Mouse (Mus musculus): ENCODE data around the gene Gm9573. TPM values are rescaled to one million over a fixed set of nuclear protein-coding genes. Genes with fewer than 3 reads are reported as not detected.

Gene Gm9573
- not detected for polyA plus RNA-seq (2017; shearing (Covaris generic))

DNA sequence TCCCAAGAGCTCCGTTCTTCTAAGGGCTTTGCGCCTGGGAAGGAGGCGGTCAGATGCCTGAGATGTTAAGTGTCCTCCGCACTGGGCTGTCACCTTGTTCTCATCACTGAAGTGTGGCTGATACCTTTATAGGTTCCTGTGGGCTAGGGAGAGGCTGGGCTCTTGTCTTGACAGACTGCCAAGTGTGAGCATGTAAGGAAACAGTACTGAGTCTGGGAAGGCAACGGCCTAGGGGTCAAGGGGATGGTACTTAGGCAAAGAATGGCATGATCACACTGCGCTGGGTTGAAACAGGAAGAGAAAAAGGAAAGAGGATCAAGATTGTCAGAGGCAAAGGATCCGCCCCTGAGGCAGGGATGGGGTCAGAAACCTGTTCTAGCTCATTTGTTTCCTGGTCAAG, at the start of gene Gm9573:
Gm9573 (minus strand) TSS at position 101 of the 400 bp plus-strand sequence.

DNA sequence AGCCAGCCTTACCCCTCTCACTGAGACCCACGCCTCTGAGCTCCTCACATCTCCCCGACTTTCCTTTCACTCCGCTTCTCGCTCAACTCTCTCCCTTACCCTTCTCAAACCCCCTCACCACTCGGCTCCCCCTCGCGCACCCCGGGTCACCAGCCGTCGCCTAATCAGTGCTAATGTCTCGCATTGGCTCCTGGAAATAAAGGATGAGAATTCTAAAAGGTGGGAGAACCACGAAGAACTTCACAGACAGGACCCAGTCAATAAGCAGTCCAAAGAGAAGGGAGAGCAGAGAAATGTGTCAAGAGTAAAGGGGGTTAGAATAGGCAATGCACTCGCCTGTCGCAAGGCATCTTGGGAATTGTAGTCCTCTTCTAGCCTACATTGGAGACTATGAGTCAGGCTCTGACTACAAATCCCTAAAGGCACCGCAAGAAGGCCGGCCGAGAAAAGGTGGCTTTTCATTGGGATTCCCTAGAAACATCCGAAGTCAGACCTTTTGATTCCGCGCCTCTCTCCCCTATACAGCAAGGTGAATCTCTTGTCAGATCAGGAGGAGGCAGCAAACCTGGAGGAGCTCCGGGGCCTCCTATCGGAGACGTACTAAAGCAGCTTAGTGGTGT, 47.1 kb upstream of the Gm9573 start, which contains the start of gene Gtf2h4:
Gtf2h4 (minus strand) TSS at position 324 of the 620 bp plus-strand sequence.

DNA sequence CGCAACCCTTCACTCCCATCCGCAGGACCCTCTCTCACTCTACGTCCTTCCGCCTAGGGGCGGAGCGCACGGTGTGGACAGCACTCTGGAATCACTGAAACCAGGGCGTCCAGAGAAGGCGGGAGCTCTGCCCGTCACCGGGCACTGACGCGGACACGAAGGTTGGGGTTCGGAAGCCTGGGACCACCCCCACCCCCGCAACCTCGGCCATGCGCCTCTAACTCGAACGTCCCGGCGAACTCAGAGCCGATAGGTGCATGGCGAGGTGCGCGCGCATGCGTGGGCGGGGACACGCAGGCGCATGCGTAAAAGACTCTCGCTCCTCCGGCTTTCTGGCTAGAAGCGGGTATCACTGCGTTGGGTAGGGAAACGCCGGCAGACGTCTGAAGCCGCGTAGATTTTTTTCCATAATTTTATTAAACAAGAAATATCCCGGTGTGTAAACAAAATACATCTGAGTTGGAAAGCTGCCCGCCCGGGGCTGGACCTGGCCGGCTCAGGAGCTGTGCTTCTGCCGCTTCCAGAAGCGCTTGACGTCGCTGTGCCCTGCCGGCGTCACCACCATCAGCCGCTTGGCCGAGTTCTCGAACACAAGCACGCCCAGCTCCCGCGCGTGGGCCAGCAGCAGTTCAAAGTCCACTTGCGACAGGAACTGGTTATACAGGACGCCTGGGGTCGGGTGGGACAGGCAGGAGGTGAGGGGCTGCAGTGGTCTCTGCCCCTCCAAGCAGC, 41.1 kb upstream of the Gm9573 start, which contains the start of gene Vars2:
Vars2 (minus strand) TSS at position 259 of the 732 bp plus-strand sequence.

DNA sequence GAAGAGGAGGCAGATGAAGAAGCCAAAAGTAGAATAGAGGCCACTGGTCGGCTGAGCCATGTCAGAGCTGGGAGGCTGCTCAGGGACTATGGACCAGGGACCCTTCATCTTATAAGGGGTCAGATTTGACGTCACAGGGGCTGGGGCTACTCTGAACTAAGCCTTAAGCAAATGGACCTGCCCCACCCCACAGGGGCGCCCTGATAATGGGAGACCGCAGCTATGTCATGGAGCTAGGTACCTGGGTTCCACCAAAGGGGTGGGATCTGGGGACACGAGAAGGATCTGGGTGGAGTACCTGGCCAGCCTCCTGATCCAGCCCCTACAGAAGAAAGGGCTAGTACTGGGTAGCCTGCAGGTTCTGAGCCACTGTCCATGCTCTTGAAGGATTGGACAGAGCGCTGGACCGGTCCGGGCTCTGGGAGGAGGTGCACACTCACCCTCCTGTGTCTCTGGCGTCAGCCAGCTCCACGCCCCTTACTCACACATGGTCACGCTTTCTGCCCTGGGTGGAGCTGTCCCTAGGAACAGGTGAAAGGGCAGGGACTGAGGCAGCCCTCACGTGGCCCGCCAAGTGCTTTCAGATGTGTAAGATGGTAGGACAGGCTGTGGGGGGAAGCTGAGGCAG, 17.3 kb upstream of the Gm9573 start, which contains the start of gene Mucl3:
Mucl3 (minus strand) TSS at position 87 of the 628 bp plus-strand sequence.

DNA sequence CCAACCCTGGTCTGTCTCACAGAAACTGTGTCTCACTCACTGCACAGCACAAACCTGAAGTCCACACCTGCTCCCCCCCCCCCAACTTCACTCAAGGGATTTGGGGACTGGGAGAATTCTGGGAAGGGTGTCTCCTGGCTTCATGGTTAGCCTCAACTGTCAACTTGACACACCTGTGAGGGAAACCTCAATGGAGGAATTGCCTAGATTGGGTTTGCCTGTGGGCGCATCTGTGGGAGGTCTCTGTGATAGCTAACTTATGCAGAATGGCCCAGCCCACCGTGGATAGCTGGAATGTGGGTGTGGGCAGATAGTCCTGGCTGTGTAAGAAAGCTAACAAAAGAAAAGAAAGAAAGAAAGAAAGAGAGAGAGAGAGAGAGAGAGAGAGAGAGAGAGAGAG, 25.2 kb downstream of the Gm9573 start, which contains the start of gene Sfta2:
Sfta2 (plus strand) TSS at position 301 of the 400 bp plus-strand sequence.

Other genes with a start within 250 kb of the Gm9573 start
- gene H2-Q4, start 247.0 kb downstream of the Gm9573 start, polyA plus RNA-seq (2017; shearing (Covaris generic)) = 10 to 100 TPM; 45.4 to 61.9 TPM
- 100 to 1,000 TPM; 448 to 693 TPM for gene H2-Q6, start 201.8 kb downstream of the Gm9573 start, polyA plus RNA-seq (2017; shearing (Covaris generic))
- 1,000 to 10,000 TPM; 1,586 to 2,503 TPM for gene H2-Q7, start 187.5 kb downstream of the Gm9573 start, polyA plus RNA-seq (2017; shearing (Covaris generic))
- 10 to 100 TPM; 13.2 to 21.8 TPM for gene H2-Q10, start 156.5 kb downstream of the Gm9573 start, polyA plus RNA-seq (2017; shearing (Covaris generic))
- not detected for gene Pou5f1, start 120.6 kb downstream of the Gm9573 start, polyA plus RNA-seq (2017; shearing (Covaris generic))
- 10 to 100 TPM; 31.6 to 32.0 TPM for gene Tcf19, start 109.8 kb downstream of the Gm9573 start, polyA plus RNA-seq (2017; shearing (Covaris generic))
- 1 to 10 TPM; 7.6 to 8.0 TPM for gene Cchcr1, start 109.5 kb downstream of the Gm9573 start, polyA plus RNA-seq (2017; shearing (Covaris generic))
- not detected for gene Psors1c2, start 93.4 kb downstream of the Gm9573 start, polyA plus RNA-seq (2017; shearing (Covaris generic))
- gene Cdsn, start 74.5 kb downstream of the Gm9573 start, polyA plus RNA-seq (2017; shearing (Covaris generic)) = under 1 TPM in 1 of 2 experiments, not detected in 1; 0.12 TPM
- gene 2300002M23Rik, start 59.2 kb downstream of the Gm9573 start, polyA plus RNA-seq (2017; shearing (Covaris generic)) = under 1 TPM in 1 of 2 experiments, not detected in 1; 0.12 TPM
- gene Sfta2, start 25.1 kb downstream of the Gm9573 start, polyA plus RNA-seq (2017; shearing (Covaris generic)) = not detected
- gene Mucl3, start 17.1 kb upstream of the Gm9573 start, polyA plus RNA-seq (2017; shearing (Covaris generic)) = under 1 TPM in 1 of 2 experiments, not detected in 1; 0.06 TPM
- 10 to 100 TPM; 22.3 to 24.8 TPM for gene Vars2, start 41.0 kb upstream of the Gm9573 start, polyA plus RNA-seq (2017; shearing (Covaris generic))
- gene Gtf2h4, start 47.1 kb upstream of the Gm9573 start, polyA plus RNA-seq (2017; shearing (Covaris generic)) = 10 to 100 TPM; 18.2 to 20.7 TPM
- 1 to 10 TPM; 6.1 to 8.7 TPM for gene Ddr1, start 78.0 kb upstream of the Gm9573 start, polyA plus RNA-seq (2017; shearing (Covaris generic))
- 10 to 100 TPM in 1 of 2 experiments, under 1 TPM in 1; 0.19 to 14.0 TPM for gene Ier3, start 195.0 kb upstream of the Gm9573 start, polyA plus RNA-seq (2017; shearing (Covaris generic))
- 10 to 100 TPM; 59.0 to 61.4 TPM for gene Flot1, start 196.6 kb upstream of the Gm9573 start, polyA plus RNA-seq (2017; shearing (Covaris generic))
- gene Tubb5, start 211.7 kb upstream of the Gm9573 start, polyA plus RNA-seq (2017; shearing (Covaris generic)) = 100 to 1,000 TPM; 114 to 135 TPM
- gene Mdc1, start 214.9 kb upstream of the Gm9573 start, polyA plus RNA-seq (2017; shearing (Covaris generic)) = 1 to 10 TPM; 4.1 to 7.9 TPM
- 10 to 100 TPM; 33.6 to 42.0 TPM for gene Nrm, start 234.7 kb upstream of the Gm9573 start, polyA plus RNA-seq (2017; shearing (Covaris generic))
- gene Ppp1r18, start 239.0 kb upstream of the Gm9573 start, polyA plus RNA-seq (2017; shearing (Covaris generic)) = 100 to 1,000 TPM; 549 to 588 TPM

All from activated CD4-positive, CD25-positive, alpha-beta regulatory T cell (primary cell).